Comparison of ENCODE assay signal across 13 mouse cellular contexts in the genomic region with DNA sequence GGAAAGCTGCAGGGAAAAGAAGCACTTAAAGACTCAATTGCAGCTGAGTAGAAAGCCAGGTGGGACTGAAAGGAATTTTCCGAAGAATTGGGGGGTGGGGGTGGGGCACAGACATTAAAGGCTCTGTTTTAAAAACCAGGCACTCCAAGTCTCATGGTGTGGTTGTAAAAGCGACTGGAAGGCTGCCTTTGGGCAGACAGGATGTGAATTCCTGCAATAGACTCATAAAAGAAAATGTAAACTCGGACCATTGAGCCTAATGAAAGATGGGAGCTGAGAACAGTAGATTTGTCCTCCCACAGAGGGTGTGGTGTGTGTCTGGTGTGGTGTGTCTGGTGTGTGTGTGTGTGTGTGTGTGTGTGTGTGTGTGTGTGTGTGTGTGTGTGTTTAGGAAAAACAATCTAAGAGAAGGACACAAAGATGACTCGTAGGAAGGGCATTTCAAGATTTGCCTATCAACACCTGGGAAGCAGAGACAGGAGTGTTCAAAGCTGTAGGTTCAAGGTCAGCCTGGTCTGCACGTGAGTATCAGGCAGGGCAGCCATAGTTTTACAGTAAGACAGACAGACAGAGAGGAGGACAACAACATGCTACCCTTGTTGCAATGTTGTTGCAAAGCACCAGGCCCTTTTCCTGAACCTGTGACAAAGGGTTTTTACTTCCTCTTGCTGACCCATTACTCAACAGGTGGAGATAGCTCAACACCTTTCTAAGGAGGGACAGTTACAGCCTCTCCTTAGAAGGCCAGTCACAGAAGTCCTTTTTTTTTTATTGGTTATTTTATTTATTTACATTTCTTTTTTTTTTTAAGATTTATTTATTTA. TPM values are rescaled to one million over a fixed set of nuclear protein-coding genes. Genes with fewer than 3 reads are reported as not detected.
DNase-seq lines count a peak whose midpoint lies in the region; ATAC-seq lines count a peak whose summit lies in the region.
"Had no signal": no experiment of that assay in that cellular context is flagged by ENCODE, and none has a peak within 500 bp of the region (broad histone marks: within the 10 kb centered on the region; RNA-seq: fewer than 3 reads in every experiment).

No protein-coding gene starts in this region.

- H3K9me3 ChIP-seq in embryonic facial prominence, embryonic 12.5 days, result no peaks in the 10 kb centered on the region
- H3K9me3 ChIP-seq in embryonic facial prominence, embryonic 10.5 days, result no peaks in the 10 kb centered on the region
- no peaks in the 10 kb centered on the region for H3K9me3 ChIP-seq in embryonic facial prominence, embryonic 13.5 days
- H3K9me3 ChIP-seq in hindbrain, embryonic 15.5 days, result no peaks in the 10 kb centered on the region
- no peaks in the 10 kb centered on the region for H3K9me3 ChIP-seq in midbrain, embryonic 15.5 days

- H3K9ac ChIP-seq in embryonic facial prominence, embryonic 12.5 days, result no peak overlapping the region
- H3K9ac ChIP-seq in embryonic facial prominence, embryonic 13.5 days, result no peak overlapping the region
- H3K9ac ChIP-seq in hindbrain, embryonic 15.5 days, result peak overlapping the region; percentile 74; the same call in 1 of the 2 replicates
- H3K9ac ChIP-seq in midbrain, embryonic 15.5 days, result peak overlapping the region; percentile 74; the same call in 1 of the 2 replicates

- H3K27ac ChIP-seq in embryonic facial prominence, embryonic 12.5 days, result no peak overlapping the region
- H3K27ac ChIP-seq in embryonic facial prominence, embryonic 10.5 days (replicated peaks), result no peak overlapping the region; the same call in 1 of the 2 replicates
- no peak overlapping the region for H3K27ac ChIP-seq in embryonic facial prominence, embryonic 13.5 days
- peak overlapping the region; percentile 98 for H3K27ac ChIP-seq in hindbrain, embryonic 15.5 days (replicated peaks)
- H3K27ac ChIP-seq in midbrain, embryonic 15.5 days, result peak overlapping the region; percentile 96
- H3K27ac ChIP-seq: kidney, postnatal 0 days had no signal

- no peak overlapping the region for H3K4me3 ChIP-seq in embryonic facial prominence, embryonic 12.5 days
- no peak overlapping the region for H3K4me3 ChIP-seq in embryonic facial prominence, embryonic 10.5 days
- H3K4me3 ChIP-seq in embryonic facial prominence, embryonic 13.5 days, result no peak overlapping the region
- peak overlapping the region; percentile 50 for H3K4me3 ChIP-seq in hindbrain, embryonic 15.5 days
- H3K4me3 ChIP-seq in midbrain, embryonic 15.5 days, result peak overlapping the region; percentile 56

- peak overlapping the region; percentile 11; the same call in 1 of the 2 replicates for H3K4me2 ChIP-seq in embryonic facial prominence, embryonic 12.5 days (replicated peaks)
- 0 out of 2 replicates have a peak overlapping the region, but pooled peaks have one; percentile 95 for H3K4me2 ChIP-seq in embryonic facial prominence, embryonic 13.5 days
- peak overlapping the region; percentile 80 for H3K4me2 ChIP-seq in hindbrain, embryonic 15.5 days
- H3K4me2 ChIP-seq in midbrain, embryonic 15.5 days, result peak overlapping the region; percentile 80

- DNase-seq in embryonic facial prominence, embryonic 10.5 days (ENCODE audit: low spot score), result no peak
- DNase-seq in adrenal gland, adult 18-20 months (ENCODE audit: low spot score in 2 of 2), result no peak
- DNase-seq in cerebellum, postnatal 14 days, result no peak
- DNase-seq in thymus, adult 18-20 months, result no peak
- DNase-seq: gastrocnemius, postnatal 36 days; heart, postnatal 10 days; lung, postnatal 4 days; right cerebral cortex, adult 18-20 months had no signal

- H3K36me3 ChIP-seq in embryonic facial prominence, embryonic 12.5 days, result no peaks in the 10 kb centered on the region
- no peaks in the 10 kb centered on the region for H3K36me3 ChIP-seq in embryonic facial prominence, embryonic 10.5 days (replicated peaks)
- no peaks in the 10 kb centered on the region for H3K36me3 ChIP-seq in embryonic facial prominence, embryonic 13.5 days
- no peaks in the 10 kb centered on the region for H3K36me3 ChIP-seq in hindbrain, embryonic 15.5 days
- no peaks in the 10 kb centered on the region for H3K36me3 ChIP-seq in midbrain, embryonic 15.5 days (replicated peaks)

- H3K27me3 ChIP-seq in embryonic facial prominence, embryonic 12.5 days, result peaks cover 5% of the 10 kb centered on the region; the same call in 1 of the 2 replicates
- H3K27me3 ChIP-seq in embryonic facial prominence, embryonic 10.5 days (replicated peaks; ENCODE audit: low read depth, poor library complexity, severe bottlenecking), result peaks cover 43% of the 10 kb centered on the region
- H3K27me3 ChIP-seq in embryonic facial prominence, embryonic 13.5 days, result peaks cover 26% of the 10 kb centered on the region
- no peaks in the 10 kb centered on the region for H3K27me3 ChIP-seq in hindbrain, embryonic 15.5 days
- no peaks in the 10 kb centered on the region for H3K27me3 ChIP-seq in midbrain, embryonic 15.5 days (replicated peaks)

- ATAC-seq in embryonic facial prominence, embryonic 12.5 days (ENCODE audit: insufficient number of reproducible peaks, insufficient read depth, low FRiP score, low TSS enrichment), result no peak
- ATAC-seq in embryonic facial prominence, embryonic 13.5 days (ENCODE audit: insufficient number of reproducible peaks, insufficient read depth, low FRiP score, low TSS enrichment, low read depth), result no peak
- no peak for ATAC-seq in hindbrain, embryonic 15.5 days (ENCODE audit: low FRiP score, low read depth)
- ATAC-seq in midbrain, embryonic 15.5 days (replicated peaks), result no peak

- 21% methylated on average over 5 of the region's 5 CpGs for WGBS in embryonic facial prominence, embryonic 12.5 days
- WGBS in embryonic facial prominence, embryonic 10.5 days, result 17% methylated on average over 5 of the region's 5 CpGs
- WGBS in embryonic facial prominence, embryonic 13.5 days, result 19% methylated on average over 5 of the region's 5 CpGs
- 25% methylated on average over 5 of the region's 5 CpGs for WGBS in hindbrain, embryonic 15.5 days
- 26% methylated on average over 5 of the region's 5 CpGs for WGBS in midbrain, embryonic 15.5 days

- peaks cover 10% of the 10 kb centered on the region for H3K4me1 ChIP-seq in embryonic facial prominence, embryonic 12.5 days
- H3K4me1 ChIP-seq in embryonic facial prominence, embryonic 10.5 days, result peaks cover 46% of the 10 kb centered on the region
- H3K4me1 ChIP-seq in embryonic facial prominence, embryonic 13.5 days, result peaks cover 12% of the 10 kb centered on the region; the same call in 1 of the 2 replicates
- peaks cover 44% of the 10 kb centered on the region for H3K4me1 ChIP-seq in hindbrain, embryonic 15.5 days (replicated peaks)
- H3K4me1 ChIP-seq in midbrain, embryonic 15.5 days, result peaks cover 40% of the 10 kb centered on the region

RNA-seq across cellular contexts. Expression of a gene that starts 35.1 kb away (rescaled TPM):
- polyA plus RNA-seq in embryonic facial prominence, embryonic 12.5 days (2016; fragmentation: Nextera tagmentation; extraction: Ambion mirVana), result 31.5 and 32.7 TPM in 2 replicates
- 55.4 and 68.4 TPM in 2 replicates for polyA plus RNA-seq in embryonic facial prominence, embryonic 10.5 days (2016; fragmentation: Nextera tagmentation; extraction: Ambion mirVana)
- polyA plus RNA-seq in embryonic facial prominence, embryonic 13.5 days (2015; fragmentation: Nextera tagmentation; extraction: Ambion mirVana), result 37.0 and 38.4 TPM in 2 replicates
- 43.4 and 44.5 TPM in 2 replicates for polyA plus RNA-seq in hindbrain, embryonic 15.5 days (2015; fragmentation: Nextera tagmentation; extraction: Ambion mirVana)
- 34.6 and 36.8 TPM in 2 replicates for polyA plus RNA-seq in midbrain, embryonic 15.5 days (2015; fragmentation: Nextera tagmentation; extraction: Ambion mirVana)
- 10 to 100 TPM in 1 of 2 experiments, 1 to 10 TPM in 1; 8.1 to 10.3 TPM for total RNA-seq in adrenal gland, adult 18-20 months (2021)

RNA-seq across cellular contexts. Expression of a gene that starts 53.4 kb away (rescaled TPM):
- 6.7 TPM in 2 replicates for polyA plus RNA-seq in embryonic facial prominence, embryonic 12.5 days (2016; fragmentation: Nextera tagmentation; extraction: Ambion mirVana)
- 2.9 and 3.0 TPM in 2 replicates for polyA plus RNA-seq in embryonic facial prominence, embryonic 10.5 days (2016; fragmentation: Nextera tagmentation; extraction: Ambion mirVana)
- 6.2 and 6.8 TPM in 2 replicates for polyA plus RNA-seq in embryonic facial prominence, embryonic 13.5 days (2015; fragmentation: Nextera tagmentation; extraction: Ambion mirVana)
- 8.2 and 9.0 TPM in 2 replicates for polyA plus RNA-seq in hindbrain, embryonic 15.5 days (2015; fragmentation: Nextera tagmentation; extraction: Ambion mirVana)
- polyA plus RNA-seq in midbrain, embryonic 15.5 days (2015; fragmentation: Nextera tagmentation; extraction: Ambion mirVana), result 8.3 and 9.1 TPM in 2 replicates
- total RNA-seq in adrenal gland, adult 18-20 months (2021), result 10 to 100 TPM; 17.1 TPM

RNA-seq across cellular contexts. Expression of a gene that starts 59.1 kb away (rescaled TPM):
- 0.33 and 0.59 TPM in 2 replicates for polyA plus RNA-seq in embryonic facial prominence, embryonic 12.5 days (2016; fragmentation: Nextera tagmentation; extraction: Ambion mirVana)
- 0.26 TPM in 1 of 2 replicates, not detected in the other for polyA plus RNA-seq in embryonic facial prominence, embryonic 10.5 days (2016; fragmentation: Nextera tagmentation; extraction: Ambion mirVana)
- polyA plus RNA-seq in embryonic facial prominence, embryonic 13.5 days (2015; fragmentation: Nextera tagmentation; extraction: Ambion mirVana), result 0.27 and 0.51 TPM in 2 replicates
- 0.09 and 0.25 TPM in 2 replicates for polyA plus RNA-seq in hindbrain, embryonic 15.5 days (2015; fragmentation: Nextera tagmentation; extraction: Ambion mirVana)
- 0.13 and 0.28 TPM in 2 replicates for polyA plus RNA-seq in midbrain, embryonic 15.5 days (2015; fragmentation: Nextera tagmentation; extraction: Ambion mirVana)
- not detected for total RNA-seq in adrenal gland, adult 18-20 months (2021)
- total RNA-seq: gastrocnemius, postnatal 36 days; heart, postnatal 10 days had no signal
- polyA plus RNA-seq: kidney, postnatal 0 days had no signal

Comparison
In these comparisons a context has a peak if more than half of its experiments do, and no peak if none do; other contexts are left out.
1. H3K27ac ChIP-seq: peak in hindbrain, embryonic 15.5 days (single experiment) and midbrain, embryonic 15.5 days (single experiment); none in embryonic facial prominence, embryonic 12.5 days (single experiment), embryonic facial prominence, embryonic 10.5 days (single experiment) and embryonic facial prominence, embryonic 13.5 days (single experiment).
2. H3K4me2 ChIP-seq: peak in every context shown above with its lines; median percentile 95 in embryonic facial prominence, embryonic 13.5 days; 80 in hindbrain, embryonic 15.5 days; 80 in midbrain, embryonic 15.5 days; 11 in embryonic facial prominence, embryonic 12.5 days.
3. H3K4me3 ChIP-seq: peak in hindbrain, embryonic 15.5 days (single experiment) and midbrain, embryonic 15.5 days (single experiment); none in embryonic facial prominence, embryonic 12.5 days (single experiment), embryonic facial prominence, embryonic 10.5 days (single experiment) and embryonic facial prominence, embryonic 13.5 days (single experiment).
4. H3K9ac ChIP-seq: peak in hindbrain, embryonic 15.5 days (single experiment) and midbrain, embryonic 15.5 days (single experiment); none in embryonic facial prominence, embryonic 12.5 days (single experiment) and embryonic facial prominence, embryonic 13.5 days (single experiment).